Mouse (Mus musculus) spleen, adult 18-20 months (tissue): ENCODE measurements at regions not wholly inside any gene's neighbourhood (a gene's known extent, or its start where the extent isn't known, plus 50 kb on each side); places are given as distances from the start of the nearest gene placed in this dataset.
A peak's percentile ranks its signal among the peaks of the same experiment; 100 is the strongest.
"Not testable (repeated sequence)": the region's sequence is repeated elsewhere in the genome, so short reads cannot be mapped to it uniquely, and the experiment has no call there.

Experiments used
- DNase-seq, 2 experiments: peaks; one replicate each; pipeline ENCODE4 v3.0.0; 2022; ENCODE audit warnings: mixed read lengths in 2 of 2

DNA sequence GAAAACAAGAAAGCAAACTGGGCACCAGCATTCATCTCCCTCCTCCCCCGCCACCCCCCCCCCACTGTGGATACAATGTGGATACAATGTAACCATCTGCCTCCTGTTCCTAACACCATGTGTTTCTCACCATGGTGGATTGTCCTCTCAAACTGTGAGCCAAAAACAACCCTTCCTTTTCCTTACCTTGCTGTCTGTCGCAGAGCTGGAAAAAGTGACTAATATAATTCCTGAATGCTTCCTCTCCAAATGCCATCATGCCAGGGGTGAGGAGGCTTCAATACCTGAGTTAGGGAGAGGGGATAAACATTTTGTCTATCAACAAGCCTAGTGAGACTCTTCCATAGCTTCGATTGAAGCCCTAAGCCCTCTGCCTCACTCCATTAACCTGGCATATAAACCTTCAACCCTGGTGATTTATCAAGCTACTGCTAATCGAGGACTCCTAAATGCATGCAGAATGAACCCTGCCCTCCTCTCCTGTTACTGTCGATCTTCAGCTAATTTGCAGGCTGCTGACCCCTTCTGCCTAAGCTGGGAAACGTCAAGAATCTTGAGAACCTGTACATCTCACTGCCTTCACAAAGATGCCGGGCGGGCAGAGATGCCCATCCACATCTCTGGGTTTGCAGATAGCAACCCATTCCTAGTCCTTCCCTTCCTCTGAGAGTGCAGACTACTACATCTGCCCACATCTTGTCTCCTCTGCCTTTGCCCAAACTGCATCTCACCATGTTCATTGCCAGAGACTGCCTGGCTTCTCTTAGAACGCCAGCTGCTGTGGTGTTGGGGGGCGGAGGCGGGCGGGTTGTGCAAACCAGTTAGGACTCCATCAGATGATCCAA is 184.3 kb upstream of the Rpl38 start:
- no peak for DNase-seq

DNA sequence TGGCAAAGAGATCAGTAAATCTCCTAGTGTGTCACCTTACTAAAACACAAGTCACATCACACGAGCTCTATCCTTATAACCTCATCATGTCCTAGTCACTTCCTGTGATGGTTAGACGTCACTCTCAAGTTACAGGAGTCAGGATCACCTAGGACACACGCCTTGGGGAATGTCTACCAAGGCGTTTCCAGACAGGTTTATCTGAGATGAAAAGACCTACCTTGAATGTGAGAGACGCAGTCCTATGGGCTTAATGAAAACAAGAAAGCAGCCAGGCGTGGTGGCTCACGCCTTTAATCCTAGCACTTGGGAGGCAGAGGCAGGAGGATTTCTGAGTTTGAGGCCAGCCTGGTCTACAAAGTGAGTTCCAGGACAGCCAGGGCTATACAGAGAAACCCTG is 185.0 kb upstream of the Rpl38 start:
- not testable (repeated sequence) for DNase-seq

- no peak for DNase-seq
Measured at GRCm38 (mm10) chr11:114482070-114482469, 186.3 kb upstream of the Rpl38 start.

DNA sequence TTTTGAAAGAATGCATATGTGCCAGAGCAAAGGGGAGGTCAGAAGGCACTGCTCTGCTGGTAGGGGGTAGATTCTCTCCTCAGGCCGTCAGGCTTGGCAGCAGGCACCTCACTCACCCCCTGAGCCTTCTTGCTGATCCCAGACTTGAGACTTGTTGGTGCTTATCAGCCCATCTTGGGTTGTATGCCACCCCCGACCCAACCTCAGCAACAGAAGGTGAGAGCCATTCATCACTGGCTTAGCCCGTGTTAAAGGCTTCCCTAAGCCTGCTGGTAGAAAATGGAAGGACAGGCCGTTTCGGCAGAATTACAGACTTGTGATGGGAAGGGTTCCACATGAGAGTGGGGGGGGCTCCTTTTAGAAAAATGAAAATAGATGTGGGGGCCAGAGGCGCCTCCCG is 187.3 kb upstream of the Rpl38 start:
- DNase-seq = no peak

DNA sequence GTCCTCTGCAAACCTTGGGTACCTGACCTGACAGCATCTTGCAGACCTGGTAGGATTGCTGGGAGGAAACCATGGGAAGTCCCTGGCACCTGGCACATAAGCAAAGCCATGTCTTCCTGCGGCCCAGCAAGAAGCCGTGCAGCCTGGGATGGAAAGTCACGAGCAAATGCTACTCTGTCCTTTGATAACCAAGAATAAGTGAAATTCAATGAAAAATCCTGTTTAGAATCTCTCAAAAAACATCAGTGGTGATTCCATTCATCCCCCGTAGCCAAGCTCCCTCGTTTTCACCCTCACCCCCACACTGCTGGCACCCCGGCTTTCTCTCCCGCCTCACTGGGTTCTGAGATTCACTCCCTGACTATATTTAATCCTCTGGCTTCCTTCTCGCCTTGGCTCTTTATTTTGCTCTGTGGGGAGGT is 188.2 kb upstream of the Rpl38 start:
- DNase-seq = no peak

DNA sequence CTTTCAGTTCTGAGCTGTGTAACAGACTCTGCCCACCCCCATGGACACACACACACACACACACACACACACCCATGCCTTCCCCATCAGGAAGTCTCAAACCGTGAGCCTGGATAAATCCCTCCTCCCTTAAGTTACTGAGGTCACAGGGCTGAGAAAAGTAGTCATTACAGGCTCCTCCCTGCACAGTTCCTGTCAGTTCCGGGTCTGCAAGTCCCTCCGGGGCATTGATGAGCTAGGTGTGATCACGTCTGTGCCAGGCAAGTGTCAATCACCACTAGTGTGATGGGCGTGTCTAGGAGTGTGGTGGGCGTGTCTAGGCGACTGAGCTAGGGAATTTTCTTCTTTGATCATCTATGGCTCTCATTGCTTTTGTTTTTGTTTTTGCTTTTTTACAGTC is 189.6 kb upstream of the Rpl38 start:
- no peak for DNase-seq

DNA sequence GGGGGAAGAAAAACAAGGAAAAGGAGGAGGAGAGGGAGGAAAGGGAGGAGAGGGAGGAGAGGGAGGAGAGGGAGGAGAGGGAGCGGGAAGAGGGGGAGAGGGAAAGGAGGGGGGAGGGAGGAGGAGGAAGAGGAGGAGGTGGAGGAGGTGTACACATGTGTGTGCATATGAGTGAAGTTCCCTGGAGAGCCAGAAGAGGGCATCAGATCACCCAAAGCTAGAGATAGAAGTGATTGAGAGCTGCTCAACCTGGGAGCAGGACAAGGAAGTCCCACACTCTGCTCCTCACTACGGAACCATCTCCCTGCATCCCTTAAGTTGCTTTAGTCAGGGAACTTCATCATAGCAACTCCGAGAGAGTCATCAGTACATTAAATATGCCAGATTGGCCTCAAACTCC is 191.0 kb upstream of the Rpl38 start:
- DNase-seq = no peak

DNA sequence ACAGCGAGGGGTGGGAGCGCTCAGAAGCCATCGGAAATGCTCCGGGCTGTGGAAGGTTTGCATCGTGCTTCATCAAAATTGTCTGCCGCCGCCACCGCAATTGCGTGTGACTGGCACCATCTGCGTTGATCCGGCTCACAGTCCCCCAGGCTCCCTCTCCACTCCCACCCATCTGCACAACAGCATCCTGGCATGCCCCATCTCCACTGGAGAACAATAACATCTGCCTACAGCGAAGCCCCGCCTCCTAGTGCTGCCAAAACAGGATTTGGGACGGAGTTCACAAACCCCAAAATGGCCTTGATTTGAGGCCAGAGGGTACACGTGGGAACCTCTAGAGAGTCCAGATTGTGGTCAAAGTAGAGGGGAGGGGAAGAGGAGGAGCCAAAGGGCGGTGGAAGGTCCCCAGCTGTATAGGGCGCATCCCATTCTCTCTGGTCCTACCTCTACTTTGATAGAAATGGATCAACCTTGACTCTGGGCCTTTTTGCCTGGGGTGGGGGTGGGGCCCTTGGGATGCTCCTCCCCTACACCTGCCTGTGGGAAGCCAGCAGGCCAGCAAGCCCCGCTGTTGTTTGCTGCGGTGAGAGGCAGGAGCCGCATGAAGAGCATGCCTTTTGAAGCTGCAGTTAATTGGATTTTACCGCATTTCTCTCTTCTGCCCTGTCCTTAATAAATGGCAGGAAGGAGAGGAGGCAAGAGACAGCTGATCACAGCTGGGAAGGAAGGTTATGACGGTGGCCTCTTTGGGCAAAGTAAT is 195.6 kb upstream of the Rpl38 start:
- no peak for DNase-seq

- DNase-seq = peak; percentile 19 to 21
Measured at GRCm38 (mm10) chr11:114468394-114468793, 199.9 kb upstream of the Rpl38 start.

DNA sequence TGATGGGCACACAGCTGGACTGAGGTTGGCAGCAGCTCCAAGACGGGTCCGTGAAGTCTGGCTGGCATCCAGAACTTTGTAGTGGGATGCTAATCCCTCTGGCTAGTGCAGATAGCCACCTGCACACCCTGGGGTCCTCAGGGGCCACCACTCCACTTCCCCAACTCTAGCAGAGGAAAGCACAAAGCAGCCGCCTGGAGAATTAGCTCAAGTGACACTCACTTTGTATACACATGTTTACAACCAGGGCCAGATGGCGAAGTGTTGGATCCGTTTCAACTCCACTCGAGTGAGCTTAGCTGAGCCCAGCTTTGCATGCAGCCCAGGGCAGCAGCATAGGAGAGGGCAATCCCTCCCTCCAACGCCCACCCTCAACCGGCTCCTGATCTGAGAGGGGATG is 200.5 kb upstream of the Rpl38 start:
- DNase-seq = no peak

GRCm38 (mm10) chr11:114465486-114465885 is 202.8 kb upstream of the Rpl38 start:
- no peak for DNase-seq

- DNase-seq = peak in 1 of 2 experiments; percentile 32
Measured at GRCm38 (mm10) chr11:114462755-114463374, 205.5 kb upstream of the Rpl38 start.

DNA sequence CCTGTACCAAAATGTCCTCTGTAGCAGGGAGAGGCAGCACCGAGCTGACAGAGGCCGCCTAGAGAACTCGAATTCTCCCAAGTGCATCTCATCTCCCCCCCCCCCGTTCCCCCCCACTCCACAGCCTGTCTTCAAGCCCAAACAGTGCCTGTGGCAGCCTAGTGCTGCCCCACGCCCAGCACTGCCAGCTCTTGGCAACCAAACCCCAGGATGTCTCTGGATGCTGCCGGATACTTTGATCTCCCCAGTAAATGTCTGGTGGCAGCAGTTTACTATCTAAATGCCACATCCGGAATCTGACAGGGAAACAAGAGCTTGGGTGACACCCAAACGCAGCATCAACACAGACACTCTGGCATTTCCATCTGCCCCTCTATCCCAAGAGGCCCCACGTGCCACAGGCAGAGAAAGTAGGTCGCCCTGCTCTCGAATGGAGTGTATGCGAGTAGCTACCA is 213.4 kb upstream of the Rpl38 start:
- no peak for DNase-seq

- no peak for DNase-seq
Measured at GRCm38 (mm10) chr11:114448776-114449401, 219.4 kb upstream of the Rpl38 start.

DNA sequence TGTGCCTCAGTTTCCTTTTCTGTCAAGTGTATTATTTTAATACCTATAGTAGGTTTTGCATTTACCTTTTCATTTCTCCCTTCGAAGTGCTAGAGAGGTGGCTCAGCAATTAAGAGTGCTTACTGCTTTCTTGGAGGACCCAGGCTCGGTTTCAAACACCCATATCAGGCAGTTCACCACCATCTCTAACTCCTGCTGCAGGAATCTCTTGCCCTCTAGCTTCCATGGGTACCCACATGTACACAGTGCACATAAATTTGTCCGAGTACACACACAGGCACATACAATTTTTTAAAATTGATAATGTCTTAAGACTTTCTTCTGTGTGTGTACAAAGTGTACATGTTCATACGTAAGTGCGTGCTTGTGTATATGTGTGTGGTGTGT is 220.9 kb upstream of the Rpl38 start:
- no peak for DNase-seq

DNA sequence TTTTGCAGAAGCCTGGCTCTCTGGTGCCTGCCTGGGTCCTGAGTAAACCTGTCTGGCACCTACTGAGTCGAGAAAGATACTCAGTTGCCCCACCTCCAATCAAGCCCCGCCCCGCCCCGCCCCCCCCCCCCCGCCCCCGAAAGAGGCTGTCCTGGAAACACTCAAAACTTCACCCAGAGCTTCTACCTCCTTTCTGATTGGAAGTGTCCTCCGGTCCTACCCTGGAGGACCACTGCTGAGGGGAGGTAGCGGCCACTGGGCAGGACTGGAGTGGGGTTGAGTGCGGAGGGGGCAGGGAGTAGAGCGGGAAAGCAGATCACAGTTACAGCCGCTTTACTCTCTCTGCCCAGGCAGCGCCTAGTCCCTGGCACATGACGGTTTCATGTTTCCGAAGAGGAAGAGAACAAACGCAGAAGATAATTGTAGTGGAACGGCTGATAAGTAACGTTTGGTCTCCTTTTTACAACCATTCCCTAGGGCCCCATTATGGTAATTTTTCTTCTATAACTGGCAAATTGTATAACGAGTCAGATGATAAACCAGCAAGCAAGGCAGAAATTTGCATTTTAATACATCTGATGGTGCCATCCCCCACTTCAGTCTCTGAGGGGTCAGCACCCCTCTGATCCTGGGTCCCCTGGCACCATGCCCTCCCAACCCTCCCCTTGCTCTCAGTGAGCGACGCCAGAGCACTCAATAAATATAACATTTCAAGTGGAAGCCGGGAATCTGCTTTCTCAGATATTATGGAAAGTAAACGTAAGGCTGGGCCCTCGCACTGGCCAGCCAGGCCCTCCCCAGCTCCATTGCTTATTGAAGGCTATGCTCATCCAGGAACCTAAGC is 221.5 kb upstream of the Rpl38 start:
- DNase-seq = peak; percentile 28 to 43

DNA sequence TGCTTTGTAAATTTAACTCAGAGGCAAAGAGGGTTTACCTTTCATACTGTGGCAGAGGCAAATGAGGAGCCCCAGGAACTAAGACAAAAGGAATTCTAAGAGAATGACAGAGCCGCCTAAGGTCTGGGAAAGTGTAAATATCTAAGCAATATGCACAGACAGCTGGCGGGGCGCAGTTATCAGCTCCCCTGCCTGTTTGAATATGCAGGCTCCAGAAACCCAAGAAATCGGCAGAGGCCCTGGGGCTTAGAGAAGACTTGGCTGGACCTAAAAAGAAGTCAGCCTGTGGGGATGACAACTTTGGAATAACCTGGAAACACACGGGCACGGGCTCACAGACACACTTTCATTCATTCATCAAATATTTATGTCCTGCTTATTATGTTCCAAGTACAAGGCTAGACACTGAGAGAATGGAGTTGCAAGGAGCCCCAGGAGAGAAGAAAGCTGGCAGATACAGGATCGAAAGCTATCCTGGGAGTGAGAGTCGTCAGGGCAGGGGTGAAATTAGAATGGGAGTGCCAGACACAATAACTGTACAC is 222.2 kb upstream of the Rpl38 start:
- DNase-seq = no peak

GRCm38 (mm10) chr11:114444211-114444610 is 224.1 kb upstream of the Rpl38 start:
- no peak for DNase-seq

GRCm38 (mm10) chr11:114443444-114443843 is 224.9 kb upstream of the Rpl38 start:
- no peak for DNase-seq

DNA sequence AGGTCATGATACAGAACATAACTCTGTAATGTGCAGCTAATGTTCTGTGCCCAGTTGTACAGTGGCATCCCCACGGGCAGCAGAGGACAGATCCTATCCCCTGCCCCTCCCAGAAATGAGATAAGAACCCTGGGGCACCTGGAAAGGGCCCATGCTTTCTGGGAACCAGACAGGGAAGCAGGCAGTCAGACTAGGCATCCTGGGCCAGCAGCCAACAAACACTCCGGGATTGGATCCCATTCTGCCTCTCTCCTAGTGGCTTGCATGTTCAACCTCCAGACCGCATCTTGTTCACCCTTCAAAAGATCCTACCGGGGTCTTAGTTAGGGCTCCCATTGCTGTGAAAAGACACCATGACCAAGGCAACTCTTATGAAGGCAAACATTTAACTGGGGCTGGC is 229.0 kb upstream of the Rpl38 start:
- no peak for DNase-seq

GRCm38 (mm10) chr11:114435788-114436187 is 232.5 kb upstream of the Rpl38 start:
- no peak for DNase-seq

- no peak for DNase-seq
Measured at GRCm38 (mm10) chr11:114433561-114433960, 234.8 kb upstream of the Rpl38 start.
